Mouse (Mus musculus) myocyte (in vitro differentiated cells): ENCODE measurements around the gene Zfp36l1. TPM values are rescaled to one million over a fixed set of nuclear protein-coding genes. Genes with fewer than 3 reads are reported as not detected.
A peak's percentile ranks its signal among the peaks of the same experiment; 100 is the strongest.

Source experiments
- H3K27me3 ChIP-seq: one replicate; pipeline ENCODE4 v1.6.1; 2011; ENCODE audit not compliant: control insufficient read depth, insufficient read depth, insufficient read length
- H3K36me3 ChIP-seq: one replicate; pipeline ENCODE4 v1.6.1; 2011; ENCODE audit not compliant: control insufficient read depth, insufficient read depth
- H3K4me2 ChIP-seq: one replicate; pipeline ENCODE4 v1.6.1; 2011; ENCODE audit warnings: low read depth, control low read depth
- H3K4me3 ChIP-seq: one replicate; pipeline ENCODE4 v1.5.1; 2011; ENCODE audit warnings: mild to moderate bottlenecking, control low read depth, moderate library complexity
- H3K79me2 ChIP-seq: one replicate; pipeline ENCODE4 v1.6.1; 2011; ENCODE audit not compliant: control insufficient read depth, insufficient read depth
- H3ac ChIP-seq: one replicate; pipeline ENCODE4 v1.6.1; 2011; ENCODE audit not compliant: control insufficient read depth, insufficient read length
- CEBPB ChIP-seq: IDR thresholded peaks from 2 replicates; pipeline ENCODE4 v1.6.1; 2011; ENCODE audit warnings: mild to moderate bottlenecking, moderate library complexity; ENCODE audit not compliant: poor library complexity, insufficient read depth, severe bottlenecking
- E2F4 ChIP-seq: IDR thresholded peaks from one replicate; pipeline ENCODE4 v1.6.1; 2011; ENCODE audit warnings: mild to moderate bottlenecking, control low read depth, moderate library complexity; ENCODE audit not compliant: insufficient read depth
- MAX ChIP-seq: IDR thresholded peaks from one replicate; pipeline ENCODE4 v1.6.1; 2011; ENCODE audit warnings: low read depth, mild to moderate bottlenecking, control low read depth
- MYOD1 ChIP-seq, 3 experiments: IDR thresholded peaks; one replicate each; pipeline ENCODE4 v1.6.1; 2011; ENCODE audit warnings: control low read depth in 2 of 3, low read depth in 2 of 3, mild to moderate bottlenecking in 2 of 3, moderate library complexity in 1 of 3; ENCODE audit not compliant: insufficient read length in 2 of 3, control insufficient read depth in 1 of 3
- MYOG ChIP-seq, 3 experiments: IDR thresholded peaks; one replicate each; pipeline ENCODE4 v1.6.1; 2011; ENCODE audit warnings: control low read depth in 2 of 3, low read depth in 2 of 3, mild to moderate bottlenecking in 2 of 3; ENCODE audit not compliant: insufficient read length in 2 of 3, control insufficient read depth in 1 of 3, insufficient read depth in 1 of 3
- POLR2A ChIP-seq: IDR thresholded peaks from one replicate; pipeline ENCODE4 v1.6.1; 2011; ENCODE audit warnings: low read depth, mild to moderate bottlenecking, control low read depth, moderate library complexity; ENCODE audit not compliant: insufficient read length
- POLR2AphosphoS2 ChIP-seq: IDR thresholded peaks from one replicate; pipeline ENCODE4 v1.6.1; 2011; ENCODE audit warnings: low read depth, control low read depth; ENCODE audit not compliant: insufficient read length
- REST ChIP-seq: IDR thresholded peaks from one replicate; pipeline ENCODE4 v1.6.1; 2011; ENCODE audit warnings: mild to moderate bottlenecking, control low read depth, moderate library complexity; ENCODE audit not compliant: insufficient read depth, insufficient read length
- SRF ChIP-seq: IDR thresholded peaks from one replicate; pipeline ENCODE4 v1.6.1; 2011; ENCODE audit warnings: low read depth; ENCODE audit not compliant: control insufficient read depth, insufficient read length
- TCF12 ChIP-seq: IDR thresholded peaks from one replicate; pipeline ENCODE4 v1.6.1; 2011; ENCODE audit warnings: mild to moderate bottlenecking, control low read depth; ENCODE audit not compliant: poor library complexity, insufficient read depth, severe bottlenecking
- TCF3 ChIP-seq: IDR thresholded peaks from one replicate; pipeline ENCODE4 v1.6.1; 2011; ENCODE audit warnings: low read depth, control low read depth; ENCODE audit not compliant: insufficient read length
- USF1 ChIP-seq: IDR thresholded peaks from one replicate; pipeline ENCODE4 v1.6.1; 2011; ENCODE audit warnings: low read depth, mild to moderate bottlenecking, control low read depth, moderate library complexity
- polyA plus RNA-seq: library from polyadenylated mRNA; unstranded; fragments of >200 nt; fragmentation: generic; extraction: Trizol; gene quantifications from one replicate; pipeline ENCODE4 v1.2.1, GENCODE M21; 2012; ENCODE audit warnings: missing spikeins

Zfp36l1 gene
- polyA plus RNA-seq, 1 experiment, result 35.7 TPM

GRCm38 (mm10) chr12:80062410-80063401, 50.1 kb downstream of the Zfp36l1 start:
- H3K36me3 ChIP-seq, result no peaks in the 10 kb centered on the region
- H3K4me3 ChIP-seq, result no peak overlapping the region
- H3K27me3 ChIP-seq, result no peaks in the 10 kb centered on the region
- no peaks in the 10 kb centered on the region for H3K79me2 ChIP-seq
- TF ChIP-seq POLR2AphosphoS2 (no peak), USF1 (no peak), CEBPB (no peak), MYOG (IDR thresholded peaks at IDR 0.05; ENCODE audit: control insufficient read depth in 1 of 3, insufficient read depth in 1 of 3, insufficient read length in 2 of 3, low read depth in 2 of 3) (no peak), TCF12 (no peak), MYOD1 (IDR thresholded peaks at IDR 0.05; ENCODE audit: control insufficient read depth in 1 of 3, insufficient read length in 2 of 3, low read depth in 2 of 3) (no peak), SRF (no peak), MAX (no peak), E2F4 (no peak), POLR2A (no peak), TCF3 (no peak), REST (no peak)
- no peak overlapping the region for H3ac ChIP-seq
- H3K4me2 ChIP-seq, result no peak overlapping the region

GRCm38 (mm10) chr12:80061810-80062209, 51.0 kb downstream of the Zfp36l1 start:
- no peak overlapping the region for H3ac ChIP-seq
- no peak overlapping the region for H3K4me2 ChIP-seq
- TF ChIP-seq SRF (no peak), REST (no peak), USF1 (no peak)
- H3K4me3 ChIP-seq, result no peak overlapping the region
- H3K36me3 ChIP-seq, result no peaks in the 10 kb centered on the region
- no peaks in the 10 kb centered on the region for H3K79me2 ChIP-seq
- no peaks in the 10 kb centered on the region for H3K27me3 ChIP-seq

- no peak for TF ChIP-seq E2F4
- TF ChIP-seq MYOG (IDR thresholded peaks at IDR 0.05; ENCODE audit: control insufficient read depth in 1 of 3, insufficient read depth in 1 of 3, insufficient read length in 2 of 3, low read depth in 2 of 3), result no peak
- no peak for TF ChIP-seq TCF3
- TF ChIP-seq MYOD1 (IDR thresholded peaks at IDR 0.05; ENCODE audit: control insufficient read depth in 1 of 3, insufficient read length in 2 of 3, low read depth in 2 of 3), result peak in 1 of 3 experiments; percentile 33
- TF ChIP-seq TCF12, result no peak
- TF ChIP-seq SRF, result no peak
- Histone ChIP-seq H3K4me2 (no peak overlapping the region), H3ac (no peak overlapping the region), H3K36me3 (no peaks in the 10 kb centered on the region), H3K79me2 (no peaks in the 10 kb centered on the region), H3K4me3 (no peak overlapping the region), H3K27me3 (no peaks in the 10 kb centered on the region)
Observed at GRCm38 (mm10) chr12:80060809-80061208, 52.0 kb downstream of the Zfp36l1 start.

GRCm38 (mm10) chr12:80060338-80060737, 52.5 kb downstream of the Zfp36l1 start:
- Histone ChIP-seq H3K27me3 (no peaks in the 10 kb centered on the region), H3ac (no peak overlapping the region)
- TF ChIP-seq CEBPB, result no peak
- no peak for TF ChIP-seq POLR2AphosphoS2
- peak in 1 of 3 experiments; percentile 17 for TF ChIP-seq MYOD1 (IDR thresholded peaks at IDR 0.05; ENCODE audit: control insufficient read depth in 1 of 3, insufficient read length in 2 of 3, low read depth in 2 of 3)
- no peak for TF ChIP-seq POLR2A
- no peak for TF ChIP-seq TCF12

GRCm38 (mm10) chr12:80059773-80060328, 53.0 kb downstream of the Zfp36l1 start:
- Histone ChIP-seq H3ac (no peak overlapping the region), H3K36me3 (no peaks in the 10 kb centered on the region), H3K4me3 (no peak overlapping the region), H3K79me2 (no peaks in the 10 kb centered on the region), H3K27me3 (no peaks in the 10 kb centered on the region), H3K4me2 (no peak overlapping the region)
- TF ChIP-seq E2F4, result no peak
- no peak for TF ChIP-seq POLR2AphosphoS2
- no peak for TF ChIP-seq USF1
- no peak for TF ChIP-seq SRF
- no peak for TF ChIP-seq POLR2A
- no peak for TF ChIP-seq REST
- no peak for TF ChIP-seq MYOG (IDR thresholded peaks at IDR 0.05; ENCODE audit: control insufficient read depth in 1 of 3, insufficient read depth in 1 of 3, insufficient read length in 2 of 3, low read depth in 2 of 3)
- TF ChIP-seq CEBPB, result no peak
- TF ChIP-seq TCF12, result no peak
- TF ChIP-seq MYOD1 (IDR thresholded peaks at IDR 0.05; ENCODE audit: control insufficient read depth in 1 of 3, insufficient read length in 2 of 3, low read depth in 2 of 3), result no peak
- no peak for TF ChIP-seq TCF3
- TF ChIP-seq MAX, result no peak

More at GRCm38 (mm10) chr12:80060338-80060737, 52.5 kb downstream of the Zfp36l1 start:
- H3K4me3 ChIP-seq, result no peak overlapping the region
- no peak overlapping the region for H3K4me2 ChIP-seq
- no peaks in the 10 kb centered on the region for H3K36me3 ChIP-seq
- no peaks in the 10 kb centered on the region for H3K79me2 ChIP-seq

Other genes starting within 250 kb of the Zfp36l1 start
- 166 TPM for gene Actn1, start 147.4 kb upstream of the Zfp36l1 start, polyA plus RNA-seq